Mouse (Mus musculus) olfactory bulb, adult 2 months (tissue): Measurements from ENCODE around the gene Opa1. TPM values are rescaled to one million over a fixed set of nuclear protein-coding genes. Genes with fewer than 3 reads are reported as not detected.

Experiments used
- H3K27ac ChIP-seq: fragments of 200-500 bp; 2 replicates; pipeline ENCODE4 v1.5.1; 2012; ENCODE audit warnings: low read depth, low read length; ENCODE audit not compliant: insufficient read depth
- H3K4me1 ChIP-seq: fragments of 200-500 bp; 2 replicates; pipeline ENCODE4 v1.6.1; 2012; ENCODE audit warnings: low read length; ENCODE audit not compliant: control insufficient read depth, insufficient read depth
- H3K4me3 ChIP-seq: fragments of 200-500 bp; 2 replicates; pipeline ENCODE4 v1.5.1; 2012; ENCODE audit warnings: mild to moderate bottlenecking, low read depth, low read length, moderate library complexity; ENCODE audit not compliant: insufficient read depth
- CTCF ChIP-seq: fragments of 200-500 bp; IDR thresholded peaks from 2 replicates; pipeline ENCODE4 v1.5.1; 2012; ENCODE audit warnings: low read depth, mild to moderate bottlenecking, low read length, moderate library complexity; ENCODE audit not compliant: insufficient read depth
- POLR2A ChIP-seq: fragments of 200-500 bp; IDR thresholded peaks from 2 replicates; pipeline ENCODE4 v1.6.1; 2012; ENCODE audit warnings: mild to moderate bottlenecking, low read depth, low read length, moderate library complexity; ENCODE audit not compliant: insufficient read depth
- WGBS: fragments of 180-500 bp; shearing (Covaris S2); methylation state at CpG from one replicate; pipeline ENCODE4 v1.1.7; 2018; 5-methylcytosine and 5-hydroxymethylcytosine counted together
- polyA plus RNA-seq: library from polyadenylated mRNA; stranded (reverse); fragments of >200 nt; gene quantifications from 2 replicates; pipeline ENCODE4 v1.2.4, GENCODE M21; 2012; ENCODE audit warnings: low replicate concordance; ENCODE audit not compliant: missing spikeins, insufficient read depth, insufficient read length

The Opa1 gene
- 126 and 207 TPM in 2 replicates for polyA plus RNA-seq

- TF ChIP-seq POLR2A = peak; percentile 62
- TF ChIP-seq CTCF = no peak
- peak within 1 kb of the TSS; percentile 99 for H3K4me3 ChIP-seq
- WGBS = under 1% methylated on average over 39 of the region's 39 CpGs
- peaks cover 3% of the 10 kb centered on the region; the same call in 1 of the 2 replicates for H3K4me1 ChIP-seq
- H3K27ac ChIP-seq = no peak within 1 kb of the TSS
These were observed at the start of gene Opa1 for GRCm38 (mm10) chr16:29579167-29579786. Gene Opa1 (plus strand): TSS chr16:29579334.

- H3K4me3 ChIP-seq = no peak overlapping the region
- peaks cover 3% of the 10 kb centered on the region; the same call in 1 of the 2 replicates for H3K4me1 ChIP-seq
- 89% methylated on average over 6 of the region's 6 CpGs for WGBS
- no peak overlapping the region for H3K27ac ChIP-seq
- no peak for TF ChIP-seq POLR2A
- no peak for TF ChIP-seq CTCF
These were observed 45.5 kb upstream of the Opa1 start for GRCm38 (mm10) chr16:29533641-29534040.

- Histone ChIP-seq H3K27ac (no peak overlapping the region), H3K4me3 (no peak overlapping the region), H3K4me1 (peaks cover 3% of the 10 kb centered on the region; the same call in 1 of the 2 replicates)
- TF ChIP-seq CTCF = no peak
- TF ChIP-seq POLR2A = no peak
- WGBS = 69% methylated on average over 4 of the region's 4 CpGs
These were observed 43.3 kb upstream of the Opa1 start for GRCm38 (mm10) chr16:29535866-29536265.

GRCm38 (mm10) chr16:29536411-29537204, 42.5 kb upstream of the Opa1 start:
- H3K4me3 ChIP-seq = no peak overlapping the region
- no peak for TF ChIP-seq CTCF
- no peak for TF ChIP-seq POLR2A

GRCm38 (mm10) chr16:29539906-29540305, 39.2 kb upstream of the Opa1 start:
- H3K4me3 ChIP-seq = no peak overlapping the region
- H3K27ac ChIP-seq = no peak overlapping the region
- TF ChIP-seq CTCF (no peak), POLR2A (no peak)
- peaks cover 3% of the 10 kb centered on the region; the same call in 1 of the 2 replicates for H3K4me1 ChIP-seq

More at GRCm38 (mm10) chr16:29536411-29537204, 42.5 kb upstream of the Opa1 start:
- Histone ChIP-seq H3K4me1 (peaks cover 3% of the 10 kb centered on the region; the same call in 1 of the 2 replicates), H3K27ac (no peak overlapping the region)
- 40% methylated on average over 15 of the region's 15 CpGs for WGBS

GRCm38 (mm10) chr16:29541261-29541683, 37.9 kb upstream of the Opa1 start:
- H3K4me1 ChIP-seq = peaks cover 3% of the 10 kb centered on the region; the same call in 1 of the 2 replicates
- peak overlapping the region; percentile 2; the same call in 1 of the 2 replicates for H3K4me3 ChIP-seq
- TF ChIP-seq POLR2A = no peak
- 45% methylated on average over 11 of the region's 11 CpGs for WGBS
- no peak overlapping the region for H3K27ac ChIP-seq

- Histone ChIP-seq H3K4me3 (no peak within 1 kb of the TSS), H3K27ac (no peak within 1 kb of the TSS), H3K4me1 (no peaks in the 10 kb centered on the region)
- 86% methylated on average over 11 of the region's 11 CpGs for WGBS
- TF ChIP-seq CTCF (no peak), POLR2A (no peak)
These were observed 34.3 kb upstream of the Opa1 start, which contains the start of gene Atp13a4 for GRCm38 (mm10) chr16:29544829-29545228. Gene Atp13a4 (minus strand): TSS chr16:29544864.

- Histone ChIP-seq H3K27ac (no peak overlapping the region), H3K4me3 (no peak overlapping the region), H3K4me1 (no peaks in the 10 kb centered on the region)
- TF ChIP-seq CTCF = no peak
- TF ChIP-seq POLR2A = no peak
- WGBS = 89% methylated on average over 5 of the region's 5 CpGs
These were observed 19.5 kb upstream of the Opa1 start for GRCm38 (mm10) chr16:29559667-29560066.

GRCm38 (mm10) chr16:29560454-29560853, 18.7 kb upstream of the Opa1 start:
- Histone ChIP-seq H3K27ac (no peak overlapping the region), H3K4me3 (no peak overlapping the region), H3K4me1 (no peaks in the 10 kb centered on the region)
- WGBS = 29% methylated on average over 10 of the region's 10 CpGs
- TF ChIP-seq CTCF = no peak
- no peak for TF ChIP-seq POLR2A
